Mouse (Mus musculus): ENCODE data around the gene Syce1.

GRCm38 (mm10) chr7:140810496-140810895 lies 22.8 kb upstream of the Syce1 start:
- TF ChIP-seq KAT2A (conservative IDR thresholded peaks at IDR 0.05; ENCODE audit: low read depth, low read length) (no peak), CTCF (IDR thresholded peaks at IDR 0.05 in 2 of 3, conservative IDR thresholded peaks at IDR 0.05 in 1 of 3; ENCODE audit: control insufficient read depth in 1 of 3, insufficient read depth in 1 of 3, low read depth in 2 of 3, low read length in 3 of 3, poor library complexity in 1 of 3, severe bottlenecking in 1 of 3) (peak; percentile 66 to 70 (median 67)), TBP (IDR thresholded peaks at IDR 0.05; ENCODE audit: low read depth, low read length) (no peak), EP300 (IDR thresholded peaks at IDR 0.05; ENCODE audit: low read depth in 1 of 2, low read length in 2 of 2) (no peak), RAD21 (IDR thresholded peaks at IDR 0.05; ENCODE audit: low read depth, low read length) (peak; percentile 53), MYB (IDR thresholded peaks at IDR 0.05; ENCODE audit: low read depth, low read length) (no peak), GATA1 (IDR thresholded peaks at IDR 0.05; ENCODE audit: low read depth, low read length) (no peak), NELFE (IDR thresholded peaks at IDR 0.05; ENCODE audit: low read depth, low read length) (no peak), MAFK (IDR thresholded peaks at IDR 0.05; ENCODE audit: borderline replicate concordance, low read depth, low read length) (no peak), UBTF (IDR thresholded peaks at IDR 0.05; ENCODE audit: borderline replicate concordance, insufficient read depth, low read depth, low read length) (no peak), MAZ (IDR thresholded peaks at IDR 0.05; ENCODE audit: low read depth, low read length) (no peak), GABPA (IDR thresholded peaks at IDR 0.05; ENCODE audit: low read depth, low read length) (no peak)

Data from MEL (cell line).